Mouse (Mus musculus): ENCODE data around the gene Col5a1. TPM values are rescaled to one million over a fixed set of nuclear protein-coding genes. Genes with fewer than 3 reads are reported as not detected.
A peak's percentile ranks its signal among the peaks of the same experiment; 100 is the strongest.

Col5a1 gene
- polyA plus RNA-seq, 1 experiment from 2014 or later = 5.4 TPM

GRCm38 (mm10) chr2:27930471-27931015, 44.3 kb downstream of the Col5a1 start:
- Histone ChIP-seq H3K4me3 (no peak overlapping the region), H3K27ac (replicated peaks) (no peak overlapping the region), H3K36me3 (no peaks in the 10 kb centered on the region), H3K4me2 (replicated peaks) (no peak overlapping the region), H3K4me1 (peaks cover 13% of the 10 kb centered on the region), H3K27me3 (no peaks in the 10 kb centered on the region), H3K9me3 (no peaks in the 10 kb centered on the region), H3K9ac (replicated peaks) (no peak overlapping the region)
- 91% methylated on average over 5 of the region's 5 CpGs for WGBS
- no peak for ATAC-seq (replicated peaks)

GRCm38 (mm10) chr2:27931130-27931529, 44.9 kb downstream of the Col5a1 start:
- Histone ChIP-seq H3K4me3 (no peak overlapping the region), H3K4me2 (replicated peaks) (no peak overlapping the region), H3K27me3 (no peaks in the 10 kb centered on the region), H3K27ac (replicated peaks) (no peak overlapping the region), H3K4me1 (peaks cover 13% of the 10 kb centered on the region), H3K36me3 (no peaks in the 10 kb centered on the region), H3K9ac (replicated peaks) (no peak overlapping the region), H3K9me3 (no peaks in the 10 kb centered on the region)
- ATAC-seq (replicated peaks) = no peak
- WGBS = 76% methylated on average over 6 of the region's 6 CpGs

GRCm38 (mm10) chr2:27931971-27932370, 45.7 kb downstream of the Col5a1 start:
- Histone ChIP-seq H3K9me3 (no peaks in the 10 kb centered on the region), H3K4me1 (peaks cover 20% of the 10 kb centered on the region), H3K4me2 (replicated peaks) (no peak overlapping the region), H3K36me3 (no peaks in the 10 kb centered on the region), H3K27me3 (no peaks in the 10 kb centered on the region), H3K27ac (replicated peaks) (0 out of 2 replicates have a peak overlapping the region, but pooled peaks have one; percentile 15), H3K4me3 (no peak overlapping the region), H3K9ac (replicated peaks) (no peak overlapping the region)
- ATAC-seq (replicated peaks) = no peak
- 52% methylated on average over 3 of the region's 3 CpGs for WGBS

- H3K27ac ChIP-seq (replicated peaks) = no peak overlapping the region
- ATAC-seq (replicated peaks) = no peak
- WGBS = 17% methylated on average over 11 of the region's 11 CpGs
- H3K9me3 ChIP-seq = no peaks in the 10 kb centered on the region
- H3K36me3 ChIP-seq = no peaks in the 10 kb centered on the region
- H3K4me1 ChIP-seq = peaks cover 21% of the 10 kb centered on the region
- no peak overlapping the region for H3K4me3 ChIP-seq
- no peak overlapping the region for H3K4me2 ChIP-seq (replicated peaks)
- no peaks in the 10 kb centered on the region for H3K27me3 ChIP-seq
- H3K9ac ChIP-seq (replicated peaks) = no peak overlapping the region
Measured at GRCm38 (mm10) chr2:27934269-27934668, 48.0 kb downstream of the Col5a1 start.

- no peak overlapping the region for H3K9ac ChIP-seq (replicated peaks)
- H3K4me2 ChIP-seq (replicated peaks) = no peak overlapping the region
- H3K27me3 ChIP-seq = no peaks in the 10 kb centered on the region
- H3K4me1 ChIP-seq = peaks cover 21% of the 10 kb centered on the region
- no peaks in the 10 kb centered on the region for H3K36me3 ChIP-seq
- 86% methylated on average over 9 of the region's 9 CpGs for WGBS
- ATAC-seq (replicated peaks) = no peak
- no peak overlapping the region for H3K27ac ChIP-seq (replicated peaks)
- no peaks in the 10 kb centered on the region for H3K9me3 ChIP-seq
- H3K4me3 ChIP-seq = no peak overlapping the region
Measured at GRCm38 (mm10) chr2:27934831-27935230, 48.6 kb downstream of the Col5a1 start.

GRCm38 (mm10) chr2:27935441-27935840, 49.2 kb downstream of the Col5a1 start:
- no peak for ATAC-seq (replicated peaks)
- no peaks in the 10 kb centered on the region for H3K27me3 ChIP-seq
- no peak overlapping the region for H3K4me2 ChIP-seq (replicated peaks)
- H3K9ac ChIP-seq (replicated peaks) = no peak overlapping the region
- 94% methylated on average over 2 of the region's 2 CpGs for WGBS
- peaks cover 21% of the 10 kb centered on the region for H3K4me1 ChIP-seq
- H3K4me3 ChIP-seq = no peak overlapping the region
- no peaks in the 10 kb centered on the region for H3K9me3 ChIP-seq
- H3K27ac ChIP-seq (replicated peaks) = no peak overlapping the region
- no peaks in the 10 kb centered on the region for H3K36me3 ChIP-seq

- Histone ChIP-seq H3K9ac (replicated peaks) (no peak overlapping the region), H3K27me3 (no peaks in the 10 kb centered on the region), H3K9me3 (no peaks in the 10 kb centered on the region), H3K36me3 (no peaks in the 10 kb centered on the region), H3K4me3 (no peak overlapping the region), H3K4me1 (peaks cover 20% of the 10 kb centered on the region), H3K27ac (replicated peaks) (no peak overlapping the region; the same call in 1 of the 2 replicates), H3K4me2 (replicated peaks) (no peak overlapping the region)
- no peak for ATAC-seq (replicated peaks)
- WGBS = 64% methylated on average over 9 of the region's 9 CpGs
Measured at GRCm38 (mm10) chr2:27936607-27937191, 50.5 kb downstream of the Col5a1 start.

GRCm38 (mm10) chr2:27939433-27939832, 53.2 kb downstream of the Col5a1 start:
- peaks cover 9% of the 10 kb centered on the region for H3K4me1 ChIP-seq
- no peak overlapping the region for H3K4me3 ChIP-seq
- no peak for ATAC-seq (replicated peaks)
- no peak overlapping the region for H3K9ac ChIP-seq (replicated peaks)
- H3K9me3 ChIP-seq = no peaks in the 10 kb centered on the region
- no peak overlapping the region for H3K4me2 ChIP-seq (replicated peaks)
- no peaks in the 10 kb centered on the region for H3K36me3 ChIP-seq
- H3K27ac ChIP-seq (replicated peaks) = no peak overlapping the region
- no peaks in the 10 kb centered on the region for H3K27me3 ChIP-seq
- WGBS = 92% methylated on average over 4 of the region's 4 CpGs

- Histone ChIP-seq H3K27me3 (no peaks in the 10 kb centered on the region), H3K27ac (replicated peaks) (no peak overlapping the region), H3K36me3 (no peaks in the 10 kb centered on the region), H3K4me2 (replicated peaks) (no peak overlapping the region), H3K4me3 (no peak overlapping the region), H3K4me1 (peaks cover 8% of the 10 kb centered on the region), H3K9me3 (no peaks in the 10 kb centered on the region), H3K9ac (replicated peaks) (no peak overlapping the region)
- WGBS = 84% methylated on average over 12 of the region's 12 CpGs
- ATAC-seq (replicated peaks) = no peak
Measured at GRCm38 (mm10) chr2:27940144-27940543, 53.9 kb downstream of the Col5a1 start.

- Histone ChIP-seq H3K9ac (replicated peaks) (no peak overlapping the region), H3K27ac (replicated peaks) (no peak overlapping the region), H3K4me2 (replicated peaks) (no peak overlapping the region), H3K9me3 (no peaks in the 10 kb centered on the region), H3K4me3 (no peak overlapping the region), H3K4me1 (no peaks in the 10 kb centered on the region), H3K36me3 (no peaks in the 10 kb centered on the region), H3K27me3 (no peaks in the 10 kb centered on the region)
- ATAC-seq (replicated peaks) = no peak
- 97% methylated on average over 4 of the region's 4 CpGs for WGBS
Measured at GRCm38 (mm10) chr2:27947252-27947651, 61.0 kb downstream of the Col5a1 start.

GRCm38 (mm10) chr2:27947917-27948316, 61.7 kb downstream of the Col5a1 start:
- H3K27ac ChIP-seq (replicated peaks) = no peak overlapping the region
- no peak overlapping the region for H3K4me2 ChIP-seq (replicated peaks)
- no peak overlapping the region for H3K9ac ChIP-seq (replicated peaks)
- no peaks in the 10 kb centered on the region for H3K36me3 ChIP-seq
- no peaks in the 10 kb centered on the region for H3K27me3 ChIP-seq
- no peaks in the 10 kb centered on the region for H3K4me1 ChIP-seq
- H3K9me3 ChIP-seq = no peaks in the 10 kb centered on the region
- no peak overlapping the region for H3K4me3 ChIP-seq
- WGBS = 82% methylated on average over 5 of the region's 5 CpGs
- no peak for ATAC-seq (replicated peaks)

- no peak overlapping the region for H3K4me3 ChIP-seq
- no peaks in the 10 kb centered on the region for H3K27me3 ChIP-seq
- H3K9me3 ChIP-seq = no peaks in the 10 kb centered on the region
- peaks cover 16% of the 10 kb centered on the region for H3K4me1 ChIP-seq
- H3K9ac ChIP-seq (replicated peaks) = no peak overlapping the region
- H3K4me2 ChIP-seq (replicated peaks) = no peak overlapping the region
- no peak overlapping the region for H3K27ac ChIP-seq (replicated peaks)
- ATAC-seq (replicated peaks) = no peak
- 66% methylated on average over 3 of the region's 3 CpGs for WGBS
- no peaks in the 10 kb centered on the region for H3K36me3 ChIP-seq
Measured at GRCm38 (mm10) chr2:27953866-27954265, 67.6 kb downstream of the Col5a1 start.

- Histone ChIP-seq H3K27me3 (no peaks in the 10 kb centered on the region), H3K4me1 (peaks cover 16% of the 10 kb centered on the region), H3K9ac (replicated peaks) (no peak overlapping the region), H3K4me3 (no peak overlapping the region), H3K27ac (replicated peaks) (no peak overlapping the region), H3K4me2 (replicated peaks) (no peak overlapping the region), H3K9me3 (no peaks in the 10 kb centered on the region), H3K36me3 (no peaks in the 10 kb centered on the region)
- ATAC-seq (replicated peaks) = no peak
- WGBS = 78% methylated on average over 3 of the region's 3 CpGs
Measured at GRCm38 (mm10) chr2:27954924-27955323, 68.7 kb downstream of the Col5a1 start.
